Mouse (Mus musculus) hindbrain, embryonic 16.5 days (tissue): Measurements from ENCODE around the gene Tnni2. TPM values are rescaled to one million over a fixed set of nuclear protein-coding genes. Genes with fewer than 3 reads are reported as not detected.
A peak's percentile ranks its signal among the peaks of the same experiment; 100 is the strongest.

Experiments
- ATAC-seq: fragments of 200-750 bp; cut with Nextera tagmentation; 2 replicates; pipeline ENCODE4 v1.8.0; 2017; ENCODE audit warnings: moderate TSS enrichment, moderate library complexity
- H3K27ac ChIP-seq: fragments of 300-500 bp; sonication (generic); 2 replicates; pipeline ENCODE4 v1.5.1; 2014; ENCODE audit warnings: low read depth, mild to moderate bottlenecking, control low read depth, low read length, moderate library complexity
- H3K27me3 ChIP-seq: fragments of 300-500 bp; sonication (generic); replicated peaks from 2 replicates; pipeline ENCODE4 v1.6.1; 2014; ENCODE audit warnings: low read length; ENCODE audit not compliant: control insufficient read depth, insufficient read depth
- H3K36me3 ChIP-seq: fragments of 300-500 bp; sonication (generic); 2 replicates; pipeline ENCODE4 v1.6.1; 2014; ENCODE audit warnings: mild to moderate bottlenecking, low read length, moderate library complexity, mixed read lengths; ENCODE audit not compliant: control insufficient read depth, insufficient read depth
- H3K4me1 ChIP-seq: fragments of 300-500 bp; sonication (generic); 2 replicates; pipeline ENCODE4 v1.6.1; 2014; ENCODE audit warnings: low read depth, low read length; ENCODE audit not compliant: control insufficient read depth, insufficient read depth
- H3K4me2 ChIP-seq: fragments of 300-500 bp; sonication (generic); 2 replicates; pipeline ENCODE4 v1.6.1; 2014; ENCODE audit warnings: mild to moderate bottlenecking, low read length, control low read depth, moderate library complexity
- H3K4me3 ChIP-seq: fragments of 300-500 bp; sonication (generic); 2 replicates; pipeline ENCODE4 v1.5.1; 2014; ENCODE audit warnings: mild to moderate bottlenecking, low read length, control low read depth, moderate library complexity
- H3K9ac ChIP-seq: fragments of 300-500 bp; sonication (generic); 2 replicates; pipeline ENCODE4 v1.6.1; 2014; ENCODE audit warnings: low read depth, mild to moderate bottlenecking, control low read depth, low read length, moderate library complexity
- H3K9me3 ChIP-seq: fragments of 300-500 bp; sonication (generic); 2 replicates; pipeline ENCODE4 v1.6.1; 2014; ENCODE audit warnings: mild to moderate bottlenecking, low read length, moderate library complexity; ENCODE audit not compliant: control insufficient read depth
- WGBS: fragments of 180-500 bp; shearing (Covaris S2); extraction: QIAGEN DNeasy Blood & Tissue Kit; methylation state at CpG from one replicate; pipeline ENCODE4 v1.1.7; 2014; 5-methylcytosine and 5-hydroxymethylcytosine counted together
- polyA plus RNA-seq: library from polyadenylated mRNA; unstranded; fragments of >200 nt; fragmentation: Nextera tagmentation; extraction: Ambion mirVana; gene quantifications from 2 replicates; pipeline ENCODE4 v1.2.1, GENCODE M21; 2015

Gene Tnni2
- polyA plus RNA-seq, 1 experiment from 2014 or later, result 2.0 TPM

GRCm38 (mm10) chr7:142449038-142449617 is 7.5 kb downstream of the Tnni2 start:
- H3K4me1 ChIP-seq, result no peaks in the 10 kb centered on the region
- H3K4me3 ChIP-seq, result no peak overlapping the region
- no peaks in the 10 kb centered on the region for H3K9me3 ChIP-seq
- H3K36me3 ChIP-seq, result no peaks in the 10 kb centered on the region
- H3K4me2 ChIP-seq, result no peak overlapping the region
- no peaks in the 10 kb centered on the region for H3K27me3 ChIP-seq
- H3K9ac ChIP-seq, result no peak overlapping the region
- no peak for ATAC-seq
- 79% methylated on average over 6 of the region's 6 CpGs for WGBS
- H3K27ac ChIP-seq, result no peak overlapping the region

DNA sequence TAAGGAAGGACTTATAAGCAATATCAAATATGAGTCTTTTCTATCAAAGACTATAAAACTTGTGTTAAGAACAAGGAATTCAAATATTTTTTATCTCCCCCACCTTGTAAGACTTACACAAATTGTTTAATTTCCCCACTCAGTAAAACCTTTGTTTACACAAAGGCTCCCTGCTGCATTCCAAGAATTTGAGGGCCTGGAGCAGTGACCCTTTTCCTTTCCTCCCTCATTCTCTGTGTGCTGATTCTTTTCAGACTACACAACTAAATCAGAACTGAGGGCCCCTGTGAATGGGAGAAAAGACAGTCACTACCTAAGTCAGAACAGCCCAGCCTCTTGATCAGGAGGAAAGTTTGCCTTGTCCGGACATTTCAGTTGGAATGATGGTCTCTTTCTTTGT is 13.1 kb downstream of the Tnni2 start:
- H3K4me2 ChIP-seq, result no peak overlapping the region
- H3K4me1 ChIP-seq, result peaks cover 8% of the 10 kb centered on the region
- H3K27ac ChIP-seq, result no peak overlapping the region
- WGBS, result 45% methylated on average over 1 of the region's 1 CpGs
- no peaks in the 10 kb centered on the region for H3K27me3 ChIP-seq
- H3K9ac ChIP-seq, result no peak overlapping the region
- ATAC-seq, result no peak
- H3K4me3 ChIP-seq, result no peak overlapping the region
- no peaks in the 10 kb centered on the region for H3K36me3 ChIP-seq
- H3K9me3 ChIP-seq, result no peaks in the 10 kb centered on the region

- Histone ChIP-seq H3K4me3 (no peak overlapping the region), H3K27me3 (no peaks in the 10 kb centered on the region), H3K36me3 (no peaks in the 10 kb centered on the region), H3K4me1 (peaks cover 8% of the 10 kb centered on the region), H3K27ac (no peak overlapping the region), H3K4me2 (no peak overlapping the region), H3K9ac (no peak overlapping the region), H3K9me3 (no peaks in the 10 kb centered on the region)
- no peak for ATAC-seq
- WGBS, result 52% methylated on average over 2 of the region's 2 CpGs
Observed at GRCm38 (mm10) chr7:142455251-142455650, 13.6 kb downstream of the Tnni2 start.

- Histone ChIP-seq H3K4me1 (peaks cover 8% of the 10 kb centered on the region), H3K27ac (peak overlapping the region; percentile 74), H3K9me3 (no peaks in the 10 kb centered on the region), H3K4me2 (no peak overlapping the region), H3K9ac (no peak overlapping the region), H3K27me3 (no peaks in the 10 kb centered on the region), H3K4me3 (no peak overlapping the region), H3K36me3 (no peaks in the 10 kb centered on the region)
- WGBS, result 59% methylated on average over 3 of the region's 3 CpGs
- peak; percentile 21; the same call in 1 of the 2 replicates for ATAC-seq
Observed at GRCm38 (mm10) chr7:142456806-142457205, 15.2 kb downstream of the Tnni2 start.

DNA sequence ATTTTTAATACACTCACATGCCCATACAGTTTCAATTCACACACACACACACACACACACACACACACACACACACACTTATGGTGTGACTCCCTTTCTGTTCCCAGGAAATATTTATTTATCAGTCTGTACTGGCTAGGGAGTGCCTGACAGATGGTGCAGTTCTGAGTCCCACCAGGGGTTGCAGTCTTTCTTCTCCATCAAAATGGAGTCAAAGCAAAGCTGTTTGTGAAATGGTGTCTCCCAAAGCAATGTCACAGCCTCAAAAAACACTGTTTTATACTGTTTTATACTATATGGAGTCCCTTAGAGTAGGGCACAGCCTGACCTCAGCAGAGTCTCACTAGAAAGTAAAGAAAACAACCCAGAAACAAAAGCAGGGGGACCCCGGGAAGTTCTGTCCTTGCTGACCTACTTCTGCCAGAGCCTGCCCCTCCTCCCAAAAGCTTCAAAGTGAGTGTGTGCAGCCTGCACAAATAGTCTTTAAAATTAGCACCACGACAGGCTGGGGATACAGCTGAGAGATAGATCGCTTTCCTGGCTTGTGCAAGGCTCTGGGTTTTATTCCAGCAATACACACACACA is 15.7 kb downstream of the Tnni2 start:
- peaks cover 8% of the 10 kb centered on the region for H3K4me1 ChIP-seq
- no peaks in the 10 kb centered on the region for H3K36me3 ChIP-seq
- peak overlapping the region; percentile 27; the same call in 1 of the 2 replicates for H3K9ac ChIP-seq
- no peaks in the 10 kb centered on the region for H3K27me3 ChIP-seq
- H3K4me3 ChIP-seq, result no peak overlapping the region
- H3K9me3 ChIP-seq, result no peaks in the 10 kb centered on the region
- H3K4me2 ChIP-seq, result no peak overlapping the region
- 27% methylated on average over 3 of the region's 3 CpGs for WGBS
- peak; percentile 87 for ATAC-seq
- H3K27ac ChIP-seq, result peak overlapping the region; percentile 74

DNA sequence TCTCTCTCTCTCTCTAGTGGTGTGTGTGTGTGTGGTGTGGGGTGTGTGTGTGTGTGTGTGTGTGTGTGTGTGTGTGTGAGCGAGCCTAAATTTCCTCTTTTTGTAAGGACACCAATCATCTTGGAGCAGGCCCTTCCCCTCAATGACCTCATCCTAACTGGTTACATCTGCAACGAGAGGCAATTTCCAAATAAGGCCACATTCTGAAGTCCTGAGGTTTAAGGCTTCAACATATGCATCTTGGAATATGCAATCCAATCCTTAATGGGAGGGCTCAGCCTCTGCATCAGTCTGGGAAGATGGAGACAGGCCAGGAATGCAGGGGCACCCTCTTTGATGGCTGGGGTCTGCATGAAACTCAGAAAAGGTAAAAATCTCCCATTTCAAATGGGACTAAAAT is 16.4 kb downstream of the Tnni2 start:
- ATAC-seq, result no peak
- Histone ChIP-seq H3K9me3 (no peaks in the 10 kb centered on the region), H3K9ac (no peak overlapping the region), H3K4me1 (peaks cover 8% of the 10 kb centered on the region), H3K27me3 (no peaks in the 10 kb centered on the region), H3K4me3 (no peak overlapping the region), H3K27ac (peak overlapping the region; percentile 74), H3K36me3 (no peaks in the 10 kb centered on the region), H3K4me2 (no peak overlapping the region)
- WGBS, result 38% methylated on average over 2 of the region's 2 CpGs

DNA sequence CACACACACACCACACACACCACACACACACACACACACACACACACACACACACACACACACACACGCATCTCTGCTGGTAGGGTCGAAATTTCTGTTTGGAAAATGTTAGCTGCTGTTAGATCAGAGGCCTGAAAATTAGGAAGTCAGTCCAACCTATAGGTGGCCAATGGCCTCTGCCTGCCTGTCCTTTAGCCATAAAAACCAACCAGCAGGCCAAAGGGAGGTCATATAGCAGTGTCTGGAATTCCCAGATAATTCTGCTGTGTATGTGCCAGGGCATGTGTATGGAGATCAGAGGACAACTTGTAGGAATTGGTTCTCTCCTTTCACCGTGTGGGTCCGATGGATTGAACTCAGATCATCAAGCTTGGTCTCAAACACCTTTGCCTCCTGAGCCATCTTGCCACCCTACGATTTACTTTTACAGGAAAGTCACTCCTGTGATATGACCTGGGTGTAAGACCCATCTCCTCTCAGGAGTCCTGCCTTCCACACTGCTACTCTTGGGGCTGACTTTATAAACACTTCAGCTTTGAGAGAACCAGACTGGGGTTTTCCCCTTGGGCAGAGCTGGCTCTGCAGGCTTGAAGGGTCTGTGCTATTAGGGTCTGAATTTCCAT is 17.2 kb downstream of the Tnni2 start:
- Histone ChIP-seq H3K4me2 (no peak overlapping the region), H3K27ac (no peak overlapping the region), H3K27me3 (no peaks in the 10 kb centered on the region), H3K9ac (no peak overlapping the region), H3K36me3 (no peaks in the 10 kb centered on the region), H3K4me3 (no peak overlapping the region), H3K4me1 (peaks cover 8% of the 10 kb centered on the region), H3K9me3 (no peaks in the 10 kb centered on the region)
- 91% methylated on average over 4 of the region's 5 CpGs for WGBS
- ATAC-seq, result no peak

- WGBS, result 94% methylated on average over 2 of the region's 2 CpGs
- Histone ChIP-seq H3K4me2 (no peak overlapping the region), H3K27me3 (no peaks in the 10 kb centered on the region), H3K4me1 (peaks cover 8% of the 10 kb centered on the region), H3K27ac (no peak overlapping the region), H3K36me3 (no peaks in the 10 kb centered on the region), H3K9ac (no peak overlapping the region), H3K9me3 (no peaks in the 10 kb centered on the region), H3K4me3 (no peak overlapping the region)
- ATAC-seq, result no peak
Observed at GRCm38 (mm10) chr7:142459299-142459691, 17.7 kb downstream of the Tnni2 start.

DNA sequence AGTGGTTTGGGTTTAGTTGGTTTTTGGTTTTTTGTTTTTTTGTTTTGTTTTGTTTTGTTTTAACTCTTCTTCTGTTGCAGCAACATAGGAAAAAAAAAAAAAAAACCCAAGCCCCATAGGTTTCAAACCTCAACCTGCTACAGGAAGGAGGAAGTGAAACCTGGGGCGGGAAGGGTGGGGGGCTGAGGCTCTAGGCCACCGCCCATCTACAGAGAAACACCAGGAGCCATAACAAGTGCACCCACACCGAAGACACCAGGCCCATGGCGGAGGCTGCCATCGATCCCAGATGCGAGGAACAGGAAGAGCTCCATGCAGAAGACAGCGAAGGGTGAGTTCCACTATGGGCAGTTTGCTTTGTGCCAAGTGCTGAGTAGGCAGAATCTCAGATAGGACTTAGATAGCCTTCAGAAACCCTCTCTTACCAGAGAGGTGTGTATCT is 19.0 kb downstream of the Tnni2 start, which contains the start of gene Lsp1:
Gene Lsp1 (plus strand): TSS at position 174 of the 442 bp plus-strand sequence.
- Histone ChIP-seq H3K36me3 (no peaks in the 10 kb centered on the region), H3K27ac (no peak within 1 kb of the TSS), H3K4me3 (no peak within 1 kb of the TSS), H3K27me3 (no peaks in the 10 kb centered on the region), H3K9me3 (no peaks in the 10 kb centered on the region), H3K4me2 (no peak within 1 kb of the TSS), H3K4me1 (peaks cover 8% of the 10 kb centered on the region), H3K9ac (no peak within 1 kb of the TSS)
- ATAC-seq, result no peak
- 94% methylated on average over 7 of the region's 7 CpGs for WGBS
